Mouse (Mus musculus): ENCODE results near the gene Vps13d. TPM values are rescaled to one million over a fixed set of nuclear protein-coding genes. Genes with fewer than 3 reads are reported as not detected.

Gene Vps13d
- polyA plus RNA-seq, 1 experiment from 2014 or later: 14.2 TPM

DNA sequence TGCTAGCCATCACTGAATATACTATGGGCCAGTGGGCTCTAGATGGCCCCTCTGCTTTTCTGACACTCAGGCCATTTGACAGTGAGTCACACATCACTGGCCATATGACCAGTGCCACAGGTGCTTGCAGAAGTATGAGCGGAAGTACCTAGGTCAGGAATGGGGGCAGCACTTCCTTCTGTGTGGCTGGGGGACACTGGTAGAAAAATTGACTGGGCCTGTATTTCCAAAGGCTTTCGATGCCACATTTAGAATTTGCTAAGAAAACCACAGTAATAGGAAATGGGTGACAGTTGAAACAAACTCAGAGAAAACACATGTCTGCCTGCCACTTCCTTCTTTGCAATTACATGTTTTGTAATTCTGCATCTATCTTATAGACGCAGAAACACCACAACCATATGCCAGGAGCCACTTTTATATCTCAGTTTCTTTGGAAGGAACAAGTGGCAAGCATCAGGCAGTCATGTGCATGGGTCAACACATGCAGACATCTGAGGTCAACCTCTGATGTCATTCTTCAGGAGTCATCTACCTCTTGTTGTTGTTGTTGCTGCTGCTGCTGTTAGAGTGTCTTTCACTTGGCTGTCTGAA, 175.6 kb downstream of the Vps13d start:
- WGBS: 91% methylated on average over 3 of the region's 3 CpGs
- no peak for DNase-seq (ENCODE audit: low spot score)

DNA sequence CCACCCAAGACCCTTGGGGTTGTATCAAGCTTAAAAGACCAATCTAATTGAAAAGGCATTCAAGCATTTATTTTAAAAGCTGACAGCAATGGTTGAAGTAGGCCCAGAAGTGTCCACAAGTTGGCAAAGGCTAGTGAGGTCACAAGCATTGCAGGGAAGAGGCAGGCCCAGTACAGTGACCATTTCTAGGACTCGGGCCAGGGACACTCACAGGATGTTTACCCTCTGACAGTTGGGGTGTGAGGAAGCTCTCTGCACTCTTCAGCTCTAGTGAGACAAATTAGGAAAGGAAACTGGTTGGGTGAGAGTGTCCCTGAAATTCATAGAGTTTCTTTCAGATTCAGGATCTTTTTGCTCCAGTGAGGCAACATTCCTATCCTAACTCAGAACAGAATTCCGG, 177.1 kb downstream of the Vps13d start:
- peaks cover 3% of the 10 kb centered on the region; the same call in 1 of the 2 replicates for H3K4me1 ChIP-seq (ENCODE audit: control insufficient read depth, insufficient read depth, low read length)
- no peak overlapping the region for H3K27ac ChIP-seq (replicated peaks; ENCODE audit: low read depth, low read length)
- ATAC-seq (ENCODE audit: insufficient number of reproducible peaks, low FRiP score, low TSS enrichment, low read depth) (no peak), DNase-seq (ENCODE audit: low spot score) (no peak)
- H3K9me3 ChIP-seq (ENCODE audit: control insufficient read depth, low read length): no peaks in the 10 kb centered on the region
- WGBS: 79% methylated on average over 2 of the region's 2 CpGs
- no peak overlapping the region for H3K9ac ChIP-seq (ENCODE audit: low read length)
- H3K36me3 ChIP-seq (ENCODE audit: control insufficient read depth, insufficient read depth, low read length): no peaks in the 10 kb centered on the region
- H3K4me2 ChIP-seq (ENCODE audit: low read depth, severe bottlenecking): no peak overlapping the region
- no peaks in the 10 kb centered on the region for H3K27me3 ChIP-seq (ENCODE audit: control insufficient read depth, insufficient read depth, low read length)
- no peak overlapping the region for H3K4me3 ChIP-seq (ENCODE audit: low read depth, low read length)

More for the DNA sequence above, 175.6 kb downstream of the Vps13d start:
- Histone ChIP-seq H3K4me1 (ENCODE audit: control insufficient read depth, insufficient read depth, low read length) (peaks cover 3% of the 10 kb centered on the region; the same call in 1 of the 2 replicates), H3K4me3 (ENCODE audit: low read depth, low read length) (no peak overlapping the region), H3K27me3 (ENCODE audit: control insufficient read depth, insufficient read depth, low read length) (no peaks in the 10 kb centered on the region), H3K36me3 (ENCODE audit: control insufficient read depth, insufficient read depth, low read length) (no peaks in the 10 kb centered on the region), H3K4me2 (ENCODE audit: low read depth, severe bottlenecking) (no peak overlapping the region), H3K9ac (ENCODE audit: low read length) (no peak overlapping the region), H3K27ac (replicated peaks; ENCODE audit: low read depth, low read length) (no peak overlapping the region), H3K9me3 (ENCODE audit: control insufficient read depth, low read length) (no peaks in the 10 kb centered on the region)
- no peak for ATAC-seq (ENCODE audit: insufficient number of reproducible peaks, low FRiP score, low TSS enrichment, low read depth)

DNA sequence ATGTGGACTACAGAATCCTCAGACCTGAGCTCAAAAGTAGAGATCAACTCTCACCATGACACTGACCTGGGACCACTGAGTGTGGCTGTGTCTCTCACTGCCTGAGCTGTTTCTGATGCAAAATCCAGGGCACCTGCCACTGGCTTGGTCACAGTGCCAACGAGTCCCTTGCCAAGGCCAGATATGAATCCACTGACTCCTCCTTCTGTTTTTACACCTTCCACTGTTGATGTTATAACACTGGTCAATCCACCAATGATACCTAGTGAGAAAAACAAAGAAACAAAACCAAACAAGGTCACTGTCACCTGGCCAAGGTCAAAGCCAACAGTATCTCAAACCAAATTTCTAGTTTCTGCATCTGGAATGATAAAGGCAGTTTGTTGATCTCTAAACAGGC, 178.1 kb downstream of the Vps13d start:
- no peak for DNase-seq (ENCODE audit: low spot score)
- WGBS: 90% methylated on average over 1 of the region's 1 CpGs
- no peaks in the 10 kb centered on the region for H3K4me1 ChIP-seq (ENCODE audit: control insufficient read depth, insufficient read depth, low read length)
- no peak overlapping the region for H3K27ac ChIP-seq (replicated peaks; ENCODE audit: low read depth, low read length)
- no peaks in the 10 kb centered on the region for H3K27me3 ChIP-seq (ENCODE audit: control insufficient read depth, insufficient read depth, low read length)
- no peak overlapping the region for H3K9ac ChIP-seq (ENCODE audit: low read length)
- no peak overlapping the region for H3K4me2 ChIP-seq (ENCODE audit: low read depth, severe bottlenecking)
- H3K4me3 ChIP-seq (ENCODE audit: low read depth, low read length): no peak overlapping the region
- H3K36me3 ChIP-seq (ENCODE audit: control insufficient read depth, insufficient read depth, low read length): no peaks in the 10 kb centered on the region
- H3K9me3 ChIP-seq (ENCODE audit: control insufficient read depth, low read length): no peaks in the 10 kb centered on the region
- no peak for ATAC-seq (ENCODE audit: insufficient number of reproducible peaks, low FRiP score, low TSS enrichment, low read depth)

DNA sequence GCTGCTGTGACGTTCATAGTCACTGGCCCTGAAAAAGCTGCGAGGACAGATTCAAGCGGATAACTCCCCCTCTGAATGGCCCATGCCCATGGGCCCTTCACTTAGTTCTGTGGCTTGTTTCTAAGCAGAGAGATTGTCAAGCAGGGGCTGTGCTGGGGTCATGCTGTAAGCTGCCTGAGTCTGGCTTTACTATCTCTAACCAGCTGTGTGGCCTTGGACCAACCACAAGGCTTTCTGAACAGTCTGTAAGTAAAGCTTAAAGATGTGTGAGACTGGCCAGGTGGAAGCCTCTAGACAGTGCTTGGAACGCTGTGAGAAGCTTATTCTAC, 180.2 kb downstream of the Vps13d start:
- WGBS: 81% methylated on average over 4 of the region's 4 CpGs
- DNase-seq (ENCODE audit: low spot score): no peak
- H3K9me3 ChIP-seq (ENCODE audit: control insufficient read depth, low read length): no peaks in the 10 kb centered on the region
- H3K9ac ChIP-seq (ENCODE audit: low read length): no peak overlapping the region
- no peak for ATAC-seq (ENCODE audit: insufficient number of reproducible peaks, low FRiP score, low TSS enrichment, low read depth)
- no peak overlapping the region for H3K27ac ChIP-seq (replicated peaks; ENCODE audit: low read depth, low read length)
- no peak overlapping the region for H3K4me3 ChIP-seq (ENCODE audit: low read depth, low read length)
- no peaks in the 10 kb centered on the region for H3K27me3 ChIP-seq (ENCODE audit: control insufficient read depth, insufficient read depth, low read length)
- H3K36me3 ChIP-seq (ENCODE audit: control insufficient read depth, insufficient read depth, low read length): no peaks in the 10 kb centered on the region
- H3K4me1 ChIP-seq (ENCODE audit: control insufficient read depth, insufficient read depth, low read length): peaks cover 8% of the 10 kb centered on the region
- no peak overlapping the region for H3K4me2 ChIP-seq (ENCODE audit: low read depth, severe bottlenecking)

DNA sequence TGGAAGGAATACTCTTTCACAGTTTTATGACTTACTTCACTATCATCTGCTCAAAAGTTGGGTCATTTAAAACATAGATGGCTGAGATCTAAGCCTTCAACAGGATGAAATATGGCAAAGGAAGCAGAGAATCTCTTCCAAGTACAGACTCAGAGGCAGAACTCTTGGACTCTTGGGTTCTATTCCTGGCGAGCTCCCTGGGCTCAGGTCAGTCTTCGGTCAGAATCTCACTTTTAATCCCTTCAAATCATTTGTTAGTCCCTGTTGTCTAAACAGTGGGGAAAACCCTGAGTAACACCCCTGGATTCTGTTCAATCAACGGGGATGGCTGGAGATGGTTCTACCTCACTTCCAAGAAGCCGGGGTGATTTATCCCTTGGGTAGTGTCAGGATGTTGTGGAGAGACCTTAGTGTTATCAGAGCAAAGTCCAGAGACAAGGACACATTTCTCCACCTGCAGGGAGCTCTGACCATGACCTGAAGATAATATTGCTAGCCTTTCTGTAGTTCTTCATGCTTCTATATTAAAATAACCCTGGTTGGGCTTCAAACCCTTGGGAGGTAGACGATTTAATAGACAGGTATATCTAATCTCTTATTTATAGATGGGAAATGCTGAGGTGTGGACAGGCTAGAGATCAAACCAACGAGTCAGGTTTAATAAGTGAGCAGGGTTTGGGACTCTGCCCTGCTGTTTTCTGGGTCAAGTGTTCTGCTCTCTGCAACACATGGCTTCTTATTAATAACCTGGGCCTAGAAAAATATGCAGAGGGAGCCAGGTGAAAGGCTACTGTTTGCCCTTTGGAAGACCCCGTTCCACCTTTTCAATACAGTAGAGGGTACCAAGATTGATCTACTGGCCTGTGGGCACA, 180.8 kb downstream of the Vps13d start:
- ATAC-seq (ENCODE audit: insufficient number of reproducible peaks, low FRiP score, low TSS enrichment, low read depth) (no peak), DNase-seq (ENCODE audit: low spot score) (no peak)
- H3K27ac ChIP-seq (replicated peaks; ENCODE audit: low read depth, low read length): no peak overlapping the region
- 80% methylated on average over 7 of the region's 7 CpGs for WGBS
- no peak overlapping the region for H3K4me3 ChIP-seq (ENCODE audit: low read depth, low read length)
- H3K9me3 ChIP-seq (ENCODE audit: control insufficient read depth, low read length): no peaks in the 10 kb centered on the region
- H3K4me1 ChIP-seq (ENCODE audit: control insufficient read depth, insufficient read depth, low read length): peaks cover 12% of the 10 kb centered on the region
- no peak overlapping the region for H3K9ac ChIP-seq (ENCODE audit: low read length)
- H3K36me3 ChIP-seq (ENCODE audit: control insufficient read depth, insufficient read depth, low read length): no peaks in the 10 kb centered on the region
- H3K27me3 ChIP-seq (ENCODE audit: control insufficient read depth, insufficient read depth, low read length): no peaks in the 10 kb centered on the region
- no peak overlapping the region for H3K4me2 ChIP-seq (ENCODE audit: low read depth, severe bottlenecking)

DNA sequence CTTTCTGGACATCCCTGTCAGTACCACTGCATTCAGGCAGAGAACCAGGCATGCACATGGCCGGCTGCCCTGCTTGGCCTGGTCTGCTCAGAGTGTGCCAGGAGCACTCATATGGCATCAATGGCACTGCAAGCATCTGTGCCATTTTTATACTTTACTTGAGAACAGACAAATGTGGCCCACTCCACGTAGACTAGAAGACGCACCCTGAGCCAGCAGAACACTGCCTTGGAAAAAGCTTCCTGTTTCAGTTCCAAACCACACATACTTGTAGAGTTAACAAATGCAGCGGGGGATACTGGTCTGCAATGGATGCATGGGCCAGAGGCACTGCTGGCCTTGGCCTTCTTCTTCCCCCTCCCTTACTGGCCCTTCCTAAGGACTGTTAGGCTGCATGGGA, 181.6 kb downstream of the Vps13d start:
- DNase-seq (ENCODE audit: low spot score): no peak
- no peak for ATAC-seq (ENCODE audit: insufficient number of reproducible peaks, low FRiP score, low TSS enrichment, low read depth)
- Histone ChIP-seq H3K27me3 (ENCODE audit: control insufficient read depth, insufficient read depth, low read length) (no peaks in the 10 kb centered on the region), H3K9me3 (ENCODE audit: control insufficient read depth, low read length) (no peaks in the 10 kb centered on the region), H3K9ac (ENCODE audit: low read length) (no peak overlapping the region), H3K36me3 (ENCODE audit: control insufficient read depth, insufficient read depth, low read length) (no peaks in the 10 kb centered on the region), H3K27ac (replicated peaks; ENCODE audit: low read depth, low read length) (no peak overlapping the region), H3K4me2 (ENCODE audit: low read depth, severe bottlenecking) (no peak overlapping the region), H3K4me1 (ENCODE audit: control insufficient read depth, insufficient read depth, low read length) (peaks cover 12% of the 10 kb centered on the region), H3K4me3 (ENCODE audit: low read depth, low read length) (no peak overlapping the region)
- 96% methylated on average over 4 of the region's 4 CpGs for WGBS

DNA sequence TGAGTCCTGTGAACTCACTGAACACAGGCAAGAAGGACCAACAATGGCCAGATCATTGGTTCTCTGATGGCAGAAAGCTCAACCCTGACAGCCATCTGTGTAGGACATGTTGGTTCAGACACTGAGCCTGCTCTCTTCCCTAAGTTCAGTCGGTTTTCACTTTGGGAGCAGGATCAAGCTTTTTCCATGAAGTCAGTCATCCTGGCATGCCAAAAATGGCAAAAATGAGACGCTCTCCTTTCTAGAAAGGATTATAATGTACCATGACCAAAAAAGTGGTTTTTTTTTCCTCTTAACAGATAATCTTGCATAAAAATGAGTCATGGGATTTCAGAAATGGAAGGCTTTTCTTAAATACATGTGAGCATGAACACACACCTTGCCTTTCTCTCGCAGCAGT, 183.6 kb downstream of the Vps13d start:
- peaks cover 12% of the 10 kb centered on the region for H3K4me1 ChIP-seq (ENCODE audit: control insufficient read depth, insufficient read depth, low read length)
- no peak overlapping the region for H3K9ac ChIP-seq (ENCODE audit: low read length)
- H3K4me2 ChIP-seq (ENCODE audit: low read depth, severe bottlenecking): no peak overlapping the region
- ATAC-seq (ENCODE audit: insufficient number of reproducible peaks, low FRiP score, low TSS enrichment, low read depth) (no peak), DNase-seq (ENCODE audit: low spot score) (no peak)
- H3K9me3 ChIP-seq (ENCODE audit: control insufficient read depth, low read length): no peaks in the 10 kb centered on the region
- WGBS: 93% methylated on average over 3 of the region's 3 CpGs
- no peaks in the 10 kb centered on the region for H3K36me3 ChIP-seq (ENCODE audit: control insufficient read depth, insufficient read depth, low read length)
- H3K4me3 ChIP-seq (ENCODE audit: low read depth, low read length): no peak overlapping the region
- H3K27ac ChIP-seq (replicated peaks; ENCODE audit: low read depth, low read length): no peak overlapping the region
- H3K27me3 ChIP-seq (ENCODE audit: control insufficient read depth, insufficient read depth, low read length): no peaks in the 10 kb centered on the region

DNA sequence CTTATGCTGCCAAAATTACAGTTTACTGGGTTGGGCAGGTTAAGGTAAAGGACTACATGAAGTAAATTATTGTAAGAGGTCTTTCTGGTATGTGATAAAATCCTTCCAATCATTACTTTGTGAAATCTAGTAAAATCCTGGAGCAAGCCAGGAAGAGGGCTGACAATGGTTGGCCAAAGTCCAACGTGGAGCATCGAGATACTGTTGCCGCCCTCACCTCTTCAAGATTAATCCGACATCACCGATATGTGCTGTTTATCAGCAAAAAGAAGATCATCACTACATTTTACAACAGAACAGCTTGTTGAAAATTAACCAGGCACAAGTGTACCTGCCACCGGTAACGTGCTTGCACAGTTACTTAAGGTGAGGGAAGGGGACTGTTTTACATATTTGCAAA, 184.9 kb downstream of the Vps13d start:
- H3K27me3 ChIP-seq (ENCODE audit: control insufficient read depth, insufficient read depth, low read length): no peaks in the 10 kb centered on the region
- WGBS: 89% methylated on average over 7 of the region's 7 CpGs
- no peak overlapping the region for H3K4me2 ChIP-seq (ENCODE audit: low read depth, severe bottlenecking)
- H3K27ac ChIP-seq (replicated peaks; ENCODE audit: low read depth, low read length): no peak overlapping the region
- DNase-seq (ENCODE audit: low spot score) (no peak), ATAC-seq (ENCODE audit: insufficient number of reproducible peaks, low FRiP score, low TSS enrichment, low read depth) (no peak)
- H3K36me3 ChIP-seq (ENCODE audit: control insufficient read depth, insufficient read depth, low read length): no peaks in the 10 kb centered on the region
- no peak overlapping the region for H3K4me3 ChIP-seq (ENCODE audit: low read depth, low read length)
- H3K4me1 ChIP-seq (ENCODE audit: control insufficient read depth, insufficient read depth, low read length): peaks cover 12% of the 10 kb centered on the region
- H3K9ac ChIP-seq (ENCODE audit: low read length): no peak overlapping the region
- H3K9me3 ChIP-seq (ENCODE audit: control insufficient read depth, low read length): no peaks in the 10 kb centered on the region
